Mouse (Mus musculus) erythroblast, embryonic 14.5 days (primary cell): Measurements from ENCODE around the gene Shld2.

Source experiments
- GATA1 ChIP-seq: IDR thresholded peaks from 2 replicates; pipeline ENCODE4 v1.6.1; 2012; ENCODE audit warnings: low read length, inconsistent platforms, mixed read lengths
- TAL1 ChIP-seq: IDR thresholded peaks from 3 replicates; pipeline ENCODE4 v1.6.1; 2012; ENCODE audit warnings: low read length, inconsistent platforms, mixed read lengths

GRCm38 (mm10) chr14:34290229-34290628, 20.1 kb downstream of the Shld2 start:
- no peak for TF ChIP-seq GATA1
- no peak for TF ChIP-seq TAL1
